Mouse (Mus musculus) thymus, adult 2 months (tissue): ENCODE measurements around the gene 1700056E22Rik.

Source experiments
- CTCF ChIP-seq: fragments of 200-500 bp; IDR thresholded peaks from 2 replicates; pipeline ENCODE4 v1.5.1; 2012; ENCODE audit warnings: mild to moderate bottlenecking, control low read depth, low read length, moderate library complexity, borderline replicate concordance; ENCODE audit not compliant: control insufficient read depth, poor library complexity, insufficient read depth; ENCODE audit errors: extremely low read depth
- POLR2A ChIP-seq: fragments of 200-500 bp; IDR thresholded peaks from 2 replicates; pipeline ENCODE4 v1.6.1; 2012; ENCODE audit warnings: mild to moderate bottlenecking, low read length, control low read depth, moderate library complexity; ENCODE audit not compliant: control insufficient read depth, poor library complexity, insufficient read depth; ENCODE audit errors: extremely low read depth

- TF ChIP-seq CTCF (no peak), POLR2A (no peak)
Observed at GRCm38 (mm10) chr1:184039301-184039700, 5.2 kb upstream of the 1700056E22Rik start.
